Mouse (Mus musculus): ENCODE data around the gene Banf2. TPM values are rescaled to one million over a fixed set of nuclear protein-coding genes. Genes with fewer than 3 reads are reported as not detected.

Banf2 gene
- polyA plus RNA-seq, 1 experiment from 2014 or later: not detected

DNA sequence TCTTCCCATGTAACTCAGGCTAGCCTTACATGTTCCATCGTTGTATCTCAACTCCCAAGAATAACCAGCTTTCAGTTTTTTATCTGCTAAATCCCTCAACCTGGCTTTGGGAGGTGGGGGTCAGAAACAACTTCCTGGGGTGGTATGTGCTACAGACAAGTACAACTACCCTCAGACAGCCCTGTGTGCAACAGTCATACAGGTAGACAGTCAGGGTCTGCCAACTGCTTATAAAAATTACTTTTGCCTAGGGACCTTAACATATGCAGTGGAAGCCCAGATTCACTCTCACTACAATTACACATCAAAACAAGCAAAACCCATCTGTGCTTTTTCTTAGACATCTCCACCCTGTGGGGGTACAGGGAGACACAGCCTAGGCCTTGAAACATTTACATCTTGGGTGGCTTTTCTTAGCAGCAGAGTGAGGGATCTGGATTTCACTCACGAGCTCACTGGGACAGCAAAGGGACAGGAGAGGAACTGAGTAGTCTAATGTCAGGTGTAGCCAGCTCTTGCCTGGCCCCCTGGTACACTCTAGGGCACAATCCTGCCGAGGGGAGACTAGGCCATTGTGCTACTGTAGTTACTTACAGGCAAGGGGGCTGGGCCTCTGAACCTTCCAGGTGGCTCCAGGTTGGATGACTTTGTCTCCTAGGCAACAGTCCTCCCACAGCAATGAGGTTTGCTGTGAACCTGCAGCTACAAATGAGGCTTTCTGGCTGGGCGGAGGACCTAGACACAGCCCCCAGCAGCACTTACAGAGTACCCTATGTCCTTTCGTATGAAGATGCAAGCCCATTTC is 13.1 kb downstream of the Banf2 start:
- 67% methylated on average over 5 of the region's 5 CpGs for WGBS
- peak; percentile 82; the same call in 1 of the 2 replicates for ATAC-seq (ENCODE audit: low read depth)
- H3K27ac ChIP-seq (replicated peaks; ENCODE audit: low read depth, low read length): no peak overlapping the region

DNA sequence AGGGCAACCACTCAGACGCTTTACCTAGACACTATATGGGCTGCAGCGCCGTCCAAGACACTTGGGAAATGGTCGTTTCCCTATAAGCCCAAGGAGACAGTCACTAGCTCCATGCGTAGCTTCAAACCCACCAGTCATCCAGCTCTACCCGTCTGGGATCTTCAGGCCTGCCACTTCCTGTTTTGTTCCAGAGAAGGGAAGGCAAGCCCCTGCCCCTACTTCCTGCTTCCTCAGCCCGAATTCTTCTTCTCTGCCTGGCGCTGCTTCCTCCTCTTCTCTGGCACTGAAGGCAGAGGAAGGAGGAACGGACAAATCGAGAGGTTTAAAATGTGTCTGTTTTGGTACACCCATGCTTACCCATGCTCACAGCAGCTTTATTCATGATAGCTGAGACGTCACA is 14.1 kb downstream of the Banf2 start:
- Histone ChIP-seq H3K36me3 (ENCODE audit: control insufficient read depth, insufficient read depth, low read length) (no peaks in the 10 kb centered on the region), H3K9me3 (ENCODE audit: control insufficient read depth, low read length) (peaks cover 10% of the 10 kb centered on the region), H3K27ac (replicated peaks; ENCODE audit: low read depth, low read length) (no peak overlapping the region), H3K27me3 (replicated peaks; ENCODE audit: control insufficient read depth, insufficient read depth, low read length) (no peaks in the 10 kb centered on the region), H3K4me3 (ENCODE audit: low read depth, low read length) (no peak overlapping the region), H3K4me1 (ENCODE audit: control insufficient read depth, insufficient read depth, low read length) (peaks cover 4% of the 10 kb centered on the region; the same call in 1 of the 2 replicates), H3K9ac (ENCODE audit: low read depth, low read length) (no peak overlapping the region), H3K4me2 (ENCODE audit: low read depth, low read length) (no peak overlapping the region)
- WGBS: 60% methylated on average over 11 of the region's 11 CpGs
- DNase-seq (ENCODE audit: low spot score) (no peak), ATAC-seq (ENCODE audit: low read depth) (no peak)

More for the DNA sequence above, 13.1 kb downstream of the Banf2 start:
- Histone ChIP-seq H3K27me3 (replicated peaks; ENCODE audit: control insufficient read depth, insufficient read depth, low read length) (no peaks in the 10 kb centered on the region), H3K4me2 (ENCODE audit: low read depth, low read length) (no peak overlapping the region), H3K9me3 (ENCODE audit: control insufficient read depth, low read length) (peaks cover 10% of the 10 kb centered on the region), H3K4me3 (ENCODE audit: low read depth, low read length) (no peak overlapping the region), H3K4me1 (ENCODE audit: control insufficient read depth, insufficient read depth, low read length) (peaks cover 4% of the 10 kb centered on the region; the same call in 1 of the 2 replicates), H3K36me3 (ENCODE audit: control insufficient read depth, insufficient read depth, low read length) (no peaks in the 10 kb centered on the region), H3K9ac (ENCODE audit: low read depth, low read length) (no peak overlapping the region)
- no peak for DNase-seq (ENCODE audit: low spot score)

DNA sequence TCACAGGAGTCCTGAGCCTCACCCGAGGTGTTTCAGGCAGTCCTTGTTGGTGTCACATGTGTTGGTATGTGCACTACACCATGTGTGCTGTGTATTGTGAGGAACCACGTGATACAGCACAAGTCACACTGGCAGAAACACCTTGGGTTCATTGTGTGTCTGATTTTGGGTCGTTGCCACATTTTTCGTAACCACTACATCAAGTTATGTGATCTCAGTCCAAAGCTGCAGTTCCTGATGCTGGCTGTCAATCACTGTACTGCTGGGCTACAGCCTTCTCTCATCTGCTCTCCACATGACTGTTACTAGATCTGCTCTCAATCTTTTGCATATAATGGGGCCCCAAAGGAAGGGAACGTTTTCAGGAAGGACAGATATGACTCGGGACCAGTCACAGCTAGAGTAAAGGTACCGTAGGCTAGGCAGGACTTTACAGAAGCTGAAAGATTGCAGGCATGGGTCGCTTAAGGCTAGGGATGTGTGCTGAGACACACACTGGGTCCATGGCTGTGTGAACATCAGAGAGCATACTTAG is 17.4 kb downstream of the Banf2 start:
- Histone ChIP-seq H3K27me3 (replicated peaks; ENCODE audit: control insufficient read depth, insufficient read depth, low read length) (no peaks in the 10 kb centered on the region), H3K4me2 (ENCODE audit: low read depth, low read length) (no peak overlapping the region), H3K4me3 (ENCODE audit: low read depth, low read length) (no peak overlapping the region), H3K27ac (replicated peaks; ENCODE audit: low read depth, low read length) (no peak overlapping the region), H3K9ac (ENCODE audit: low read depth, low read length) (no peak overlapping the region), H3K4me1 (ENCODE audit: control insufficient read depth, insufficient read depth, low read length) (peaks cover 4% of the 10 kb centered on the region; the same call in 1 of the 2 replicates), H3K9me3 (ENCODE audit: control insufficient read depth, low read length) (no peaks in the 10 kb centered on the region), H3K36me3 (ENCODE audit: control insufficient read depth, insufficient read depth, low read length) (no peaks in the 10 kb centered on the region)
- DNase-seq (ENCODE audit: low spot score) (peak; percentile 55), ATAC-seq (ENCODE audit: low read depth) (peak; percentile 42; the same call in 1 of the 2 replicates)
- WGBS: 60% methylated on average over 8 of the region's 8 CpGs

DNA sequence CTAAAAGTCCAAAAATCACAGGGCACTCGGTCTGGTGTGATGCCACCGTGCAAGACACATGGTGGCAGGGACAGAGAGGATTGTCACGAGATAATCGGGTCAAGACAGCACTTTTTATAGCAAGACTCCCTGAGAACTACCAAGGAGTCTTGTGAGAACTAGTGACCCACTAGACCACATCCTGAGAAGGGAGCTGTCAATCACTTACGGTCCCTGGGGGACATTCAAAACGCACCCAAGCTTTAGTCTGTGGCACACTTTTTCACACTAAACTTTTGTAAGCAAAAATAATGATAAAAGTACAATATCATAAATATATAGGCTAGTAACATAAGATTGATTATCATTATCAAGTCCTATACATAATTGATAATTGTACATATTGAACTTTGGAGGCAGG is 18.0 kb downstream of the Banf2 start:
- H3K27me3 ChIP-seq (replicated peaks; ENCODE audit: control insufficient read depth, insufficient read depth, low read length): no peaks in the 10 kb centered on the region
- no peaks in the 10 kb centered on the region for H3K36me3 ChIP-seq (ENCODE audit: control insufficient read depth, insufficient read depth, low read length)
- ATAC-seq (ENCODE audit: low read depth) (no peak), DNase-seq (ENCODE audit: low spot score) (no peak)
- no peak overlapping the region for H3K9ac ChIP-seq (ENCODE audit: low read depth, low read length)
- no peaks in the 10 kb centered on the region for H3K9me3 ChIP-seq (ENCODE audit: control insufficient read depth, low read length)
- no peak overlapping the region for H3K4me3 ChIP-seq (ENCODE audit: low read depth, low read length)
- H3K4me1 ChIP-seq (ENCODE audit: control insufficient read depth, insufficient read depth, low read length): peaks cover 4% of the 10 kb centered on the region; the same call in 1 of the 2 replicates
- H3K4me2 ChIP-seq (ENCODE audit: low read depth, low read length): no peak overlapping the region
- H3K27ac ChIP-seq (replicated peaks; ENCODE audit: low read depth, low read length): no peak overlapping the region
- WGBS: 87% methylated on average over 6 of the region's 6 CpGs

DNA sequence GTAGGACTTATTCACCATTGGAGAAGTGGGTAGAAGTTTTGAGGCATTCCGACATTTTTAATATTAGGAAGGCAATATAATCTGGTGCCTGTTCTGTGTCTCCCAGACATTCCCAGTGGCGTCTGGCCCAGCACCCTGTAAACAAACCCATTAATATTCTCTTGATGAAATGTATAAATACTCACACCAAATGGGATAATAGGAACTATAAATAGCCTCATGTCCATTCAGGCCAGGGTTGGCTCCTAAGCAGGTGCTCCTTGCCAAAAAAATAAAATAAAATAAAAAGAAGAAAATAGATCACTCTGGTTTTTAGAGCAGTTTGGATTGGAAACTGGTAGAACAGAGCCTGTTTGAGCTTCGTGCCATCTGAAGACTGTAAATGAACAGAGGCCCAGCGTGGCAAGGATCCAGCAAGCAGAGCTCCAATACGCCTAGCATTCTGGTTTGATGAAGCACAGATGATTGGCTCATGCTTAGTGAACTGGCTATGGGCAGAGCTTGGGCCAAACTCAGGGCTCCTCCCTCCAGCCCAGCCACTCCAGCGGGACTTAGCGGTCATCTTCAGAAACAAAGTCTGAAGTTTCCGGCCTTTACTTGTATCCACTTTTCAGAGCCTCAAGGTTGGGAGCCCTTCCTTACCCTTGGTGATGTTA is 19.7 kb downstream of the Banf2 start:
- no peaks in the 10 kb centered on the region for H3K4me1 ChIP-seq (ENCODE audit: control insufficient read depth, insufficient read depth, low read length)
- H3K9me3 ChIP-seq (ENCODE audit: control insufficient read depth, low read length): no peaks in the 10 kb centered on the region
- WGBS: 87% methylated on average over 8 of the region's 8 CpGs
- no peak overlapping the region for H3K9ac ChIP-seq (ENCODE audit: low read depth, low read length)
- no peaks in the 10 kb centered on the region for H3K27me3 ChIP-seq (replicated peaks; ENCODE audit: control insufficient read depth, insufficient read depth, low read length)
- H3K4me3 ChIP-seq (ENCODE audit: low read depth, low read length): no peak overlapping the region
- no peak overlapping the region for H3K27ac ChIP-seq (replicated peaks; ENCODE audit: low read depth, low read length)
- peak; percentile 21 for DNase-seq (ENCODE audit: low spot score)
- no peaks in the 10 kb centered on the region for H3K36me3 ChIP-seq (ENCODE audit: control insufficient read depth, insufficient read depth, low read length)
- H3K4me2 ChIP-seq (ENCODE audit: low read depth, low read length): no peak overlapping the region
- no peak for ATAC-seq (ENCODE audit: low read depth)

DNA sequence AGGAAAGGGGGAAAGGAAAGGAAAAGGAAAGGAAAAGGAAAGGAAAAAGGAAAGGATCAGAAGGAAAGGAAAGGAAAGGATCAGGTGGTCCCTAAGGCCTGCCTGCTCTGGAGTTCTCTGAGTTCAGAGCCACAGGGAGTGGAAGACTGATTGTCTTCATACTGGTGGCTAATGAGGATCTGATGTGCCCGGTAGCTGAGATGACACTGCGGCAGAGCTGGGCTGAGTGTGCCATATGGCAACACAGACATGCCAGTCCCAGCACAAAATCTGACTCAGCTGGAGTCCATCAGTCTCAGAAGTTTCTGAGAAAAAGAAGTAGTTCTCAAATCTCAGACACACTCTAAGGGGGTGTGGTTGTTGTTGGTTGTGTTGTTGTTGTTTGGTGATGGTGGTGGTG is 24.9 kb downstream of the Banf2 start:
- no peaks in the 10 kb centered on the region for H3K9me3 ChIP-seq (ENCODE audit: control insufficient read depth, low read length)
- no peak overlapping the region for H3K4me3 ChIP-seq (ENCODE audit: low read depth, low read length)
- H3K9ac ChIP-seq (ENCODE audit: low read depth, low read length): no peak overlapping the region
- H3K27ac ChIP-seq (replicated peaks; ENCODE audit: low read depth, low read length): no peak overlapping the region
- no peak overlapping the region for H3K4me2 ChIP-seq (ENCODE audit: low read depth, low read length)
- H3K4me1 ChIP-seq (ENCODE audit: control insufficient read depth, insufficient read depth, low read length): no peaks in the 10 kb centered on the region
- H3K36me3 ChIP-seq (ENCODE audit: control insufficient read depth, insufficient read depth, low read length): no peaks in the 10 kb centered on the region
- DNase-seq (ENCODE audit: low spot score) (no peak), ATAC-seq (ENCODE audit: low read depth) (no peak)
- H3K27me3 ChIP-seq (replicated peaks; ENCODE audit: control insufficient read depth, insufficient read depth, low read length): no peaks in the 10 kb centered on the region
- WGBS: 54% methylated on average over 2 of the region's 2 CpGs

DNA sequence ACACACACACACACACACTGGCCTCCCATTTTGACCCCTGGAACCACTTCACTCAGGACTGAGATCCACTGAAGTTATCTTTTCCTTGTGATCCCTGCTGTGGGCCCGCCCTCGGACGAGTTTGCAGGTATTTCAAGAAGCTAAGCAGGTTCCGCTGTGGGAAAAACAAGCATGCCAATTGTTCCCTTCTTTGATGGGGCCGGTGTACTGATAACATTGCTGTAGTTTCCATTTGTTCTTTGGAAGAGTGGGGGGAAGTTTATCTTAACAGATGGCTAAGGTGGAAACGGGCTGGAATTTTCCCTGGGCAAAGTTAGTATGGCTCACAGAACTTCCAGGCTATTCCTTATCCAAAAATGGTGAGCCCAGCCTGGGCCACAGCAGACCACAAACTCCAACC is 28.8 kb downstream of the Banf2 start:
- Histone ChIP-seq H3K27ac (replicated peaks; ENCODE audit: low read depth, low read length) (no peak overlapping the region), H3K9ac (ENCODE audit: low read depth, low read length) (no peak overlapping the region), H3K4me2 (ENCODE audit: low read depth, low read length) (no peak overlapping the region), H3K9me3 (ENCODE audit: control insufficient read depth, low read length) (no peaks in the 10 kb centered on the region), H3K27me3 (replicated peaks; ENCODE audit: control insufficient read depth, insufficient read depth, low read length) (no peaks in the 10 kb centered on the region), H3K4me3 (ENCODE audit: low read depth, low read length) (no peak overlapping the region), H3K36me3 (ENCODE audit: control insufficient read depth, insufficient read depth, low read length) (no peaks in the 10 kb centered on the region), H3K4me1 (ENCODE audit: control insufficient read depth, insufficient read depth, low read length) (no peaks in the 10 kb centered on the region)
- ATAC-seq (ENCODE audit: low read depth) (no peak), DNase-seq (ENCODE audit: low spot score) (no peak)
- WGBS: 66% methylated on average over 6 of the region's 6 CpGs

DNA sequence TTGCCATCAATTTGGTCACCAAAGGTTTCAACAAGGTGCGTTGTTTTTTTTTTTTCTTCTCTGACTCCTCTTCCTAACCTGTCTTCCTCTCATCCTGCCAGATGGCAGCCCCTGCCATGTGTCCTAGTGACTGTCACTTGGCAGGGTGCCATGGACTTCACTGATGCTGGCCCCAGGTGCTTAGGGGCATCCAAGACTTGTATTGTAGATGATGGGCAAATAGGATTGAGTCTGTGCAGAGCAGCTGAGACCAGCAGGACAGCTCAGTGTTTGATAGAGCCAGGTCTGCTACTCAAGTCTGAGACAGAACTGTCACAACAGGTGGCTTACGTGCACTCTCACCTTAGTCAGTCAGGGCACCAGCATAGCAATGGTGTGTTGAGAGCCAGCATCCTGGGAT is 32.6 kb downstream of the Banf2 start:
- no peak overlapping the region for H3K4me2 ChIP-seq (ENCODE audit: low read depth, low read length)
- DNase-seq (ENCODE audit: low spot score) (no peak), ATAC-seq (ENCODE audit: low read depth) (no peak)
- no peaks in the 10 kb centered on the region for H3K27me3 ChIP-seq (replicated peaks; ENCODE audit: control insufficient read depth, insufficient read depth, low read length)
- peaks cover 3% of the 10 kb centered on the region; the same call in 1 of the 2 replicates for H3K4me1 ChIP-seq (ENCODE audit: control insufficient read depth, insufficient read depth, low read length)
- no peak overlapping the region for H3K9ac ChIP-seq (ENCODE audit: low read depth, low read length)
- H3K9me3 ChIP-seq (ENCODE audit: control insufficient read depth, low read length): peaks cover 6% of the 10 kb centered on the region; the same call in 1 of the 2 replicates
- H3K4me3 ChIP-seq (ENCODE audit: low read depth, low read length): no peak overlapping the region
- no peaks in the 10 kb centered on the region for H3K36me3 ChIP-seq (ENCODE audit: control insufficient read depth, insufficient read depth, low read length)
- H3K27ac ChIP-seq (replicated peaks; ENCODE audit: low read depth, low read length): no peak overlapping the region
- 93% methylated on average over 2 of the region's 2 CpGs for WGBS

Data from embryonic facial prominence, embryonic 14.5 days (tissue).